Mouse (Mus musculus) cerebellum, adult 11 months (tissue): ENCODE results near the gene Fxyd3.

Experiments
- DNase-seq: peaks from one replicate; pipeline ENCODE4 v3.0.0; 2022

The Fxyd3 gene

DNA sequence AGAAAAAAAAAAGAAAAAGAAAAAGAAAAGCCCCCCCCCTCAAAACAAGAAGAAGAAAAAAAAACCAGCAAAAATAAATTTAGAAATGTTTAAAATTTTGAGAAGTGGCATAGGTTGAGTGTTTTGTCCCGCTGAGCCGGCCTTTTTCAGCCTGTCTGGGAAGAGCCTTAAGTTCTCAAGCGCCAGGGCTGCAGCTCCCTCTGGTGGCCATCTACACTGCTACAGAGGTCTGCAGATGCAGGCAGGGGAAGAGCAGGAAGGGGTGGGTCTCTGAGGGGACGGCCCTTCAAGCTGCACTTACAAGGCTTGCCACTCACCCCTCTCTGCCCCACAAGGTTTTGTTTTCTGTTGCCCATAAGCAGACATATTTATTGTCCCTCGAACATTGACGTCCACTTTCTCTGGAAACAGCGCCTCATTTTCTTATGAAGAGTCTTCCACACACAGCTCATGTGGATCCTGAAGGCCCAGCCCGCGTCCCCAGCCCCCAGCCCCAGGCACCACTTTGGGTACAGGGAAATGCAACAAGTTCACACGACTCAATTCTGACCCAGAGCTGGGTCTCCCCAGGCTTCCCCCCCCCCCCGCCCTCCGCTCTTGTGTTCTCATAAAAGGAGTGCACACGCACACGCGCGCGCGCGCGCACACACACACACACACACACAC lies 21.2 kb upstream of the Fxyd3 start:
- peak; percentile 85 for DNase-seq

GRCm38 (mm10) chr7:31096892-31097564 lies 20.5 kb upstream of the Fxyd3 start:
- no peak for DNase-seq

DNA sequence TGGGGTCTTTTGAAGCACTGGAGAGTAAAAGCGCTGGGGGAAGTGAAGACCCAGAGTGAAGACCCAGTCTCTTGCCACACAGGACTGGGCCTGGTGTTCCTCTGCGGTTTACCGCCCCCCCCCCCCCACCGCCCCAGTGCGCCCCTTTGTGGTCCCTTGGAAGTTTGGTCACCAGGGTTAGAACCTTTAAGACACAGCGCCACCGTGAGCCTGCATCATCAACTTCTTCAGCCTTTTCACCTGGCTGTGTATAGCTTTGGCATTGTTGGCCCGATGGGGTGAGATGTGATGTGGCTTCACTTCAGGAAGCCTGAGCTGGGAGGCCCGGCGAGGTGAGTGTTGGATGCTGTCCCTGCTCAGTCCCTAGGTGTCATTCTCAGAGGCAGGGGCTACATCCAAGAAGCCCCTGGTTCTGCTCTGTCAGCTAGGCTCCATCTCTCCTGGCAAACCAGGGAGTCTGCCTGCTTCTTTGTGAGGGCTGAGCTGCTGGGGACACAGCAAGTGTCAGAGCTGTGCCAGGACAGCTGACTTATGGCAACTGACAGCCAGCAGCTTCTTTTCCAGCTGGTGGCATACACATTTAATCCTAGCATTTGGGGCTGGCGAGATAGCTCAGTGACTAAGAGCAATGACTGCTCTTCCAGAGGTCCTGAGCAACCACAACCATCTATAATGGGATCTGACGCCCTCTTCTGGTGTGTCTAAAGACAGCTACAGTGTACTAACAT lies 18.4 kb upstream of the Fxyd3 start:
- no peak for DNase-seq

GRCm38 (mm10) chr7:31089721-31090120 lies 13.2 kb upstream of the Fxyd3 start:
- DNase-seq = no peak

DNA sequence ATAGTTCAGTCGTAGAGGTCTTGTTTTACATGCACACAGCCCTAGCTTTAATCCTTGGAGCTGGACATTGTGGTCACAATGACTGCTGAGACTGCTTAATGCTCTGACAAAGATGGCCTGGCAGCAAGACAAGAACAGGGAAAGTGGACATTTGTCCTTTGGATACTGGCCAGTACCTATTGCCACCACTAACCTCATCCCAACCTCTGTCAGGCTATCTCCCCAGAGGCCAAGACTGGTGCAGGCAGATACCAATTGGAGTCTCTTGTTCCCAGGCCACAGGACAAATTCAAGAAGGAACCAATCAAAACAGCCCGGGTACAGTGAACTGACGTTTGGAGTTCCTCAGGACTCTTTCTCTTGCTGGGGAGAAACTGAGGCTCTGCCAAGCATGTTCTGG lies 11.7 kb upstream of the Fxyd3 start:
- no peak for DNase-seq

- DNase-seq = no peak
Measured at GRCm38 (mm10) chr7:31087262-31087661, 10.8 kb upstream of the Fxyd3 start.

GRCm38 (mm10) chr7:31086175-31086755 lies 9.8 kb upstream of the Fxyd3 start:
- DNase-seq = no peak

GRCm38 (mm10) chr7:31085171-31085570 lies 8.7 kb upstream of the Fxyd3 start:
- DNase-seq = no peak

DNA sequence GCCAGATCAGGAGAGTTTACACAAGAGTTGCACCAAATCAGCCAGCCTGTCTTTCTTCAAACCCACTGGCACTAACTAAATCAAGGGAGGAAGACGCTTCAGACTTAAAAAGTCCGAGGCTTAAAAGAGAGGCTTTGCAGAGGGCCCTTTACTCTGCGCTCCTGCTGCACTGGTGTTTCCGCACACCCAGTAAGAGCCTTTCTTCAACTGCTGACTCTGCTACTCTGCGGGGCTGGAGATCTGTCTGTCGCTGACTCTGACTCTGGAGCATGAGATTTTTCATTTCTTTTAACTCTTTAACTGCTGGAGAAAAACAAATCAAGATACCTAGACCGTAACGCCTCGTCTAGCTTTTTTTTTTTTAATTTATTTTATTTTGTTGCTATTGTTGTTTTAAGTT lies 7.6 kb upstream of the Fxyd3 start:
- DNase-seq = no peak

DNA sequence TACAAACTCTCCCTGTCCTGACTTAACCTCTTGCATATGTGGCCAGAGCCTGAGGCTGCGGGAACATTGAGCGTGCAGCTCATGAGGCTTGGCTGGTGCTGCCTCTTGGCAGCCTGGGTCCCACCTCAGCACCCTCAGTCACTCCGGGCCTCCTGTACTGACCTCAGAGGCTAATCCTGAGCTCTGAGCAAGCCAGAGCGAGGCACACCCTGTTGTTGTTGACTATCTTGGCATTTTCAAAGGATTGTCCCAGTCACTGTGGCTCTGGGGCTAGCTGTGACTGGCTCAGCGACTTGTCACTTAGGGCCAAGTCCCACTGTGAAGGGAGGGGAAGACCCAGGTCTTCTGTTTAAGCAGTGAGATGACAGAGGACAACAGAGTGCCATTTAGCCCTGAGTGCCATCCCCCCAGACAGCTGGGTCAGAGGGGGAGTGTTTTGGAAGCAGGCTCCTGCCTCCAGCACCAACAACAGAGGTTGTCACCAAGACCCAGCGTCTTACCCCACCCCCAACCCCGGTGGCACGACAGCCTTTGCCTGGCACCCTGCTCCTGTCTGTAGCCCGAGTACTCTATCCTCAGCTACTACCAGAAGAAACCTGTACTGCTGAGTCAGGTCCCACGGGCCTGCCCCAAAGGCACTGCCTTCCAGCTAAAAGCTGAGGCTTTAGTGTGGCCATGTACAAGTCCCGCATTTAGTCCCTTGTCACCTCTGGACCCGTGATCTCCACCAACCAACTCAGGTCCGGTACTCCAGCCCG lies 6.5 kb upstream of the Fxyd3 start:
- peak; percentile 45 for DNase-seq

DNA sequence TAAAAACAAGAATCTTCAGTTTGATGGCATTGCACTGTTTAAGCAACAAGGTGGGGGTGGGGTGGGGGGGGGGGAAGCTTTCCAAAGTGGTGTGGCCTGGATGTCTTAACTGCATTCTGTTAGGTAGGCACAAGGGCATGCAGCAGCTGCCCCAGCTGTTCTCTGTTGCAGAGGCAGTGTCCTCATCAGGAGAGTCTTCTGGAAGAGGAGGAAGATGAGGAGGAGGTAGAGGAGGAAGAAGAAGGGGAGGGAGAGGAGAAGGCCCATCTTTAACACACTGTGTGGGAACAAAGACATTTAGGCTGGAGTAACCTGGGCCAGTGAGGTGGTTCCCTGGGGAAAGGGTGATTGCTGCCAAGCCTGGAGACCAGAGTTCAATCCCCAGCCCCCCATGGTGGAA lies 5.6 kb upstream of the Fxyd3 start:
- DNase-seq = no peak

DNA sequence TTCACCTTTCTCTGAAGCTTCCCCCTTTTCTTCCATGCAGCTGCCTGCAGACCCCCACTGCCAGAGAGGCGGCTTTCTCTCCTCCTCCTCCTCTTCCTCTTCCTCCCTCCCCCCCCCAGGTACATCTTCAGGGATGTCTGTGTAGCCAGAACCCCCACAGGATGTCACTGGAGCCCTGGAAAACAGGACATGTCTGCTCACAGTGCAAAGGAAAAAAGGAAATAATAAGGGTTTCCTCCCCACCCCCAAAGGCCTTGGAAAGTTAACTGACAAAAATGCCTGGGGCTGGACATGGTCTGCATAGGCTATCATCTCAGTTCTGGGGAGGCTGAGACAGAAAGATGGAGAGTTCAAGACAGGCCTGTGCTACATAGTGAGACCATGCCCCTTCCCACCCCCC lies 4.6 kb upstream of the Fxyd3 start:
- no peak for DNase-seq

- DNase-seq = no peak
Measured at GRCm38 (mm10) chr7:31080611-31081010, 4.1 kb upstream of the Fxyd3 start.

- DNase-seq = no peak
Measured at GRCm38 (mm10) chr7:31079670-31080069, 3.2 kb upstream of the Fxyd3 start.

- DNase-seq = no peak
Measured at GRCm38 (mm10) chr7:31077885-31078445, 1.5 kb upstream of the Fxyd3 start.

- no peak for DNase-seq
Measured at GRCm38 (mm10) chr7:31077470-31077869, 966 bp upstream of the Fxyd3 start.

DNA sequence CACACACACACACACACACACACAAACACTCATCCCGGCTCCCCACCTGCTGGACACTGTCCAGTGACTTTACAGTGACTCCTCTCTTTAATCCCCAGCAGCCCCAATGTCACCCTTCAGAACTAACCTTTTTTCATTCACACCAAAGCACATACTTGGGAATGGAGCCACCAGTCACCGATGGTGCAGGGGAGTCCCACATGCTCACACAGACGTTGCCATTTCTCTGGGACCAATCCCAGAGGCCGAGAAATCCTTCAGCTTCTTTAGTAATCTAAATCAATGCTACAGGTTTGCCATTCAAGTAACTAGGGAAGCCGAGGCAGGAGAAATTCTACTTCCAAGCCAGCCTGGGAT lies 1.8 kb downstream of the Fxyd3 start:
- no peak for DNase-seq

- DNase-seq = no peak
Measured at GRCm38 (mm10) chr7:31074061-31074712, 2.3 kb downstream of the Fxyd3 start.

- DNase-seq = no peak
Measured at GRCm38 (mm10) chr7:31073546-31073945, 3.0 kb downstream of the Fxyd3 start.

GRCm38 (mm10) chr7:31072326-31072725 lies 4.2 kb downstream of the Fxyd3 start:
- no peak for DNase-seq

DNA sequence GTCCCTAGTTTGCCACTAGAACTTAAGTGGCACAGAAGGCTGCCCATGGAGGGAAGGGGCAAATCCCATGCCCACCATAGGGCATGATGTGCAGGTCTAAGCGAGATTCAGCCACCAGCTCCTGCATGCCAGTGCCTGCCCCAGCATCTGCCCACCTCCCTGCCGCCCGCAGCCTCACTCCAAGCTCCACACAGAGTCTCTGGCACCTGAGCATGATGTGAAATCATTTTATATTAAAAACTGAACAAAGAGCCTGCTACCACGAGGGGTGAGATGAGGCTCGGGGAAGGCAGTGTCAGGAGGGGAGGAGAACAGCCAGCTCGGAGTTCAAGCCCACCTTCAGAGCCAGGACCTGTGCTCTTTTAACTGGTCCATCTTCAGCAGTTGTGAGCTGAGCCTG lies 6.2 kb downstream of the Fxyd3 start:
- DNase-seq = no peak

- DNase-seq = no peak
Measured at GRCm38 (mm10) chr7:31069491-31069890, 7.0 kb downstream of the Fxyd3 start.
